Mouse (Mus musculus): ENCODE measurements around the gene Vmn1r200. TPM values are rescaled to one million over a fixed set of nuclear protein-coding genes. Genes with fewer than 3 reads are reported as not detected.

Vmn1r200 gene
- not detected for total RNA-seq (2022)

DNA sequence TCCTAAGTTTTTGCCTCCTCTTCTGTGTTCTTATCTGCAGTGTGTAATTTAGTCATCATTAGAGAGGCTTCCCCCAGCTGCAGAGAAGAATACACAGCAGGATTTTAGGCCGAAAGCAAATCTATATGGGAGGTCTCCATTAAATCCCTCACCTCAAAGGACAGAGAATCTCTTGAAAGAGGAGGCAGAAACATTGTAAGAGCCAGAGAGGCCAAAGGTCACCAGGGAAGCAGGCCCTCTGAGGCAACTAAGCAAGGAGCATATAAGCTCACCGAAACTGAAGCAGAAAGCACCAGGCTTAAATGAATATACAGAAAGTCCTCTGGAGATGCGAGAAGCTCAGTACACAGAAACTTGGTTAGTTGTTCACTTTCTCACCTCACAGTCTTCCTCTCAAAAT is at the start of gene Vmn1r200:
Gene Vmn1r200 (plus strand): TSS at position 301 of the 400 bp plus-strand sequence.
- no peak for DNase-seq (ENCODE audit: low spot score in 2 of 2)

DNA sequence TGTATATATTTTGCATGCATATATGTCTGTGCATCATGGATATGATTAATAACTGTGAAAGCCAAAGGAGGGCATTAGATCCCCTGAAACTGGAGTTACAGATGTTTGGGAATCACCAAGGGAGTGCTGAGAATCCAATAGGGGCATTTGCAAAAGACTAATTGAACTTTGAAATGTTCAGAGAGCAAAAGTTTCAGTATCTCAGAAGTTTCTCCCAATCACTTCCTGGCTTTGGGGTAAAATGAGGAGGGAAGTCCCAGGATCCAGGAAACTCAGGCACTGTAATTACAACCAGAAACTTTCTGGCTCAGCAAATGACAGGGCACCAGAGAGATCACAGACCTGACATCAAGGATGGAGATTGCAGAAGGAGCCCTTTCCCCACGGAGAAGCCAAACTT is 40.1 kb upstream of the Vmn1r200 start, which contains the start of gene Vmn1r198:
Gene Vmn1r198 (plus strand): TSS at position 301 of the 400 bp plus-strand sequence.
- no peak for DNase-seq (ENCODE audit: low spot score in 2 of 2)

DNA sequence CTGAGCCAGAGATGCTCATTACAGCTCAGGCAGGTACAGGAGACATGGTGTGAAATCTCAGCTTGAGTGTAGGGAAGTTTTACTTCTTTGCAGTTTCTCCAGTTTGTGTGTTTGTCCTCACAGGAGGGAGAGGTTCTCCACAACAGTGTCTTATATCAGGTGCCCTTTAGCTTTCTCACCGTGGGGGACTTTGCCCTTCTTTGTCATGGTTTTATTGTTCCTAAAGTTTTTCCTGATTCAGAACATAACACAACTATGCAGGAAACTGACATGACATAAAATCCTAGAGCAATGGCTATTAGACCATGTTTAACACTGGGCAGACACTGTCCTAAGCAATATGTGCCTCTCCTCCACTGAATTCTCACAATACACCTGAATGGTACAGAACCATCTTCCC is 39.4 kb upstream of the Vmn1r200 start:
- DNase-seq (ENCODE audit: low spot score in 2 of 2) = no peak

DNA sequence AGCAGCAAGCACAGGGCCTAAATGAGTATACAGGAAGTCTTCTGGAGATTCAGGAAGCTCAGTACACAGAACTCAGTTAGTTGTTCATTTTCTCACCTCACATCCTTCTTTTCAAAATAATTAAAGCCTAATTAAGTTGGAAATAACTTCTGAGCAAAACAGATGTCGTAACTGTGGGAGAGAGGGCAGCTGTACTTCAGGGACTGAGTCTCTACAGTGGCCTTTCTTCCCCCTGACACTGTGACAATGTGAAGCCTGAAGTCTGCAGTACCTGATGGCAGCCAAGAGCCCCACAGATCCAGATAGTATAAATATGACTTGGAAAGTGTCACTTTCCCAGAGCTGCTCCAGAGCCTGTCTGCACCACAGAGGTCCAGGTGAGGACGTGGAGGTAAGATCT is 10.7 kb upstream of the Vmn1r200 start, which contains the start of gene Vmn1r199:
Gene Vmn1r199 (plus strand): TSS at position 301 of the 400 bp plus-strand sequence.
- DNase-seq (ENCODE audit: low spot score in 2 of 2) = no peak

DNA sequence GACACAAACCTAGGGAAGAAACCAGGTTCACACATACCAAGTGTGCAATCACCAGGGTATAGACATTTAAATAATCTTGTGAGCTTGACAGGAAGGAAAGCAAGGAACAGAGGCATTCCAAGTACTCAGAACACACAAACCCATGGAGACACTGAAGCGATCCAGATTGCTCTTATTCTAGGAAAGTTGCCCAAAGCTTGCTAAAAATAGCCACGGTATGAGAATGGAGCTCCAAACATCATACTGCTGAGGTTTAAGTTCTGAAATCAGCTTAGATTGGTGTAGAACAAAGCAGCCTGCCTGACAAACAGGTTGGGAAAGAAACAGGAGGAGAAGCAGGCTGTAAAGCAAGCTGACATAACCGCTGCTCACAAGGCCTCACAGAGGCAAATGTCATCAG is 9.0 kb upstream of the Vmn1r200 start:
- peak; percentile 3 to 51 for DNase-seq (ENCODE audit: low spot score in 2 of 2)

DNA sequence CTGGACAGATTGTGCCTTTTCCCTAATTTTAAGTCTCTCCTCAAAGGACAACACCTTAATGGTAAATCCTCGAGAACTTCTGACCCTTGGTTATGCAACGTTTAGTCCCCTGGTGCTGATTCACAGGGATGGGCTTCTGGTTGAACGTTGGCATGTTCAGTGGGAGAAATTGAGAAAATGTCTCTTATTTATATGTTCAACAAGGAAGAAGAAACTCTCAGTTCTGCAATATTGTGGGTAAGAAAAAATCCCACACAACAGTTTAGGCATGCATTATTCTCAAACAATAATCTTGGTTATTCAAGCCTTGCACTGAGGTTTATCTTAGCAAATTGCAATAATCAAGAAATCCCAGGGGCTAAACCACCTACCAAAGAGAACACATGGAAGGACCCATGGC is 6.8 kb upstream of the Vmn1r200 start:
- no peak for DNase-seq (ENCODE audit: low spot score in 2 of 2)

DNA sequence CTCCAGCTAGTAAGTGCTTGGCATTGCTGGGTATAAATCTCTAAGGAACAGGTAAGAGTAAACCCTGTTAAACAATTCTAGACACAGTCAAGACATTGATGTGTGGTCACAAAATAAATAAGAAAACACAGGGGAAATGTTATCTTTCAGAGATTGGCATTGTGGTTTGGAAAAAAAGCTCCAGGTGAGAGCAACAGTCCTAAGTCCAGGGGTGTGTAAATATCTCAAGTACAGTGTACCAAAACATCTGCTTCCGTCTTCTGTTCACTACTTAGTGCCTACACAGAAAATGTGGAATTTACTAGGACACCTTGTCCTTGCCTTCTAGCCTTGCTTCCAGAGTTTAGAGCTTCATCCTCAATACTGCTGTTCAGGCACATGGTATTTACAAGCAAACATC is 3.1 kb upstream of the Vmn1r200 start:
- no peak for DNase-seq (ENCODE audit: low spot score in 2 of 2)

DNA sequence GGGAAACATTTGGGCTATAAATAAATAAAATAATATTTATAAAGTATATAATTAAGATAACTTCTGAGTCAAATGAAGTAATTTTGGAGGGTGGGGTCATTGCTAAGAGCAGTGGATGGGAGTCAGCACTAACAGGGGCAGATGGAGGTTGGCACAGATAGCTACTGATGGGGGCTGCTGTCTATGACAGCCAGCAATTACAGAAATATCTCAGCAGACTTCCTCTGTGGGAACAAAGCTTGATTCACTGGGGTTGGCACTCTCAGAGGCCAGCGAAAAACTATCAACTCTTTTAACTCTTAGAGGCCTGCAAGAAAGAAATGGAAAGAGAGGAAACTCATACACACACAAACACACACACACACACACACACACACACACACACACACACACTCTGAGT is 12.8 kb downstream of the Vmn1r200 start:
- DNase-seq (ENCODE audit: low spot score in 2 of 2) = no peak

Other genes with a start within 250 kb of the Vmn1r200 start
- gene Vmn1r191, start 206.4 kb upstream of the Vmn1r200 start, total RNA-seq (2022) = not detected
- gene Vmn1r192, start 199.2 kb upstream of the Vmn1r200 start, total RNA-seq (2022) = not detected
- not detected for gene Vmn1r193, start 167.2 kb upstream of the Vmn1r200 start, total RNA-seq (2022)
- not detected for gene Vmn1r194, start 146.2 kb upstream of the Vmn1r200 start, total RNA-seq (2022)
- gene Vmn1r195, start 119.9 kb upstream of the Vmn1r200 start, total RNA-seq (2022) = not detected
- gene Vmn1r196, start 100.5 kb upstream of the Vmn1r200 start, total RNA-seq (2022) = not detected
- under 1 TPM in 1 of 4 experiments, not detected in 3; 0.07 TPM for gene Vmn1r197, start 65.8 kb upstream of the Vmn1r200 start, total RNA-seq (2022)
- gene Vmn1r198, start 40.0 kb upstream of the Vmn1r200 start, total RNA-seq (2022) = not detected
- not detected for gene Vmn1r199, start 10.6 kb upstream of the Vmn1r200 start, total RNA-seq (2022)
- gene Vmn1r201, start 81.5 kb downstream of the Vmn1r200 start, total RNA-seq (2022) = not detected
- under 1 TPM in 1 of 4 experiments, not detected in 3; 0.07 TPM for gene Vmn1r202, start 115.0 kb downstream of the Vmn1r200 start, total RNA-seq (2022)
- gene Vmn1r203, start 127.7 kb downstream of the Vmn1r200 start, total RNA-seq (2022) = under 1 TPM in 1 of 4 experiments, not detected in 3; 0.07 TPM
- not detected for gene Vmn1r204, start 162.8 kb downstream of the Vmn1r200 start, total RNA-seq (2022)
- gene Vmn1r205, start 202.6 kb downstream of the Vmn1r200 start, total RNA-seq (2022) = not detected
- gene Vmn1r206, start 233.9 kb downstream of the Vmn1r200 start, total RNA-seq (2022) = under 1 TPM; 0.09 to 0.46 (median 0.29) TPM